Mouse (Mus musculus) adrenal gland, postnatal 14 days (tissue): ENCODE measurements around the gene 2900026A02Rik. TPM values are rescaled to one million over a fixed set of nuclear protein-coding genes. Genes with fewer than 3 reads are reported as not detected.

Experiments
- DNase-seq: peaks from one replicate; pipeline ENCODE4 v3.0.0; 2021; ENCODE audit warnings: mixed read lengths
- total RNA-seq: library from RNA; stranded (reverse); gene quantifications from 2 replicates; pipeline ENCODE4 v1.2.3, GENCODE M21; 2021

The 2900026A02Rik gene
- total RNA-seq, 1 experiment from 2014 or later, result 18.2 TPM

DNA sequence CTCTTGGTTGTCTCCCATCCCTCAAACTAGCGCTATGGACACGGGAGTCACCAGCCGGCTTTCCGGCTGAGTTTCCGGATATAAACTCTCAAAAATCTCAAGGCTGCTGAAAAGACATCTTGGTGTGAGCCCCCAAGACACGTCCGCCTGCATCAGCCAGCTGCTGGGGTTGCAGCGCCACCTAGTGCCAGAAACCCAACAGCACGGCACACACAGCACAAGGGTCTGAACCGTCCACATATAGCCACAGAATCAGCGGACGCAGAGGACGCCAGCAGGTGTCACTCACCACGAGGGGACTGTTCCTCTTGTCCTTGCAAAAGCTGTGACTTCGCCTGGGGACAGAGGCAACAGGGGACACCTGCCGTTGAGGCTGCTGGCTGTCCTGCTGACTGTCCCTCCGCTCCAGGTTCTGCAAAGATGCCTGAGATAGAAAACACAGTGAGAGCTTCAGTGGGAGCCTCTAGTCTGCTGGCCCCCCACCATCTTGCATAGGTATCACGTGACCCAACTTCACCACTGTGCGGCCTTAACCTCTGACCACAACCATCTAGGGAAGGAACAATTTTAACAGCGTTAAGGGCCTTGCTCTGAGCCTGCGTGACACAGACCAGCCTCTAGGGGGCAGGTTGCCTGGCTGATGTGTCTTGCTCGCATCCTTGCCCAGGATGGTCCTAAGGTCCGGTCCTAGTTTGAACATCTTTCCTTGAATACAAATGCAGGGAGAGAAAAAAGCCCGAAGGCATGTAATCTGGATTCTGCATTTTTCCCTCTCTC lies 45.9 kb downstream of the 2900026A02Rik start:
- no peak for DNase-seq

DNA sequence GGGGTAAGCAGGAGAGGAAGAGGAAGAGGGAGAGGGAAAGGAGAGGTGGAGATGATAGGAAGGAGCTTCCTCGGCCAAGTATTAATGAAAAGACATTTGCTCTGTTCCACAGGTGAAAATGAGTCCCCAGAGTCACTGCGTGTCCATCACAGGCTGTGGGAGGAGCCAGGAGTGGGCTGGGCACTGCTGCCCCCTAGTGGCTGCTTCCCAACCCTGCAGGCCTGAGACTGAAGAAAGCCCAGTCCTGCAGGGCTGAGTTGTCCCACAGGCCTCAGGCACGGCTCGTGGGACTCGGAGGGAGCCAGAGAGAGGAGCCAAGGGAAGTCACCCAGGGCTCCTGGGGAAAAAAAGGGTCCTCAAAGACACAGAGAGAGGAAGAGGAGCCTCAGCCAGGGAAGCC lies 47.7 kb downstream of the 2900026A02Rik start:
- DNase-seq, result peak; percentile 85

DNA sequence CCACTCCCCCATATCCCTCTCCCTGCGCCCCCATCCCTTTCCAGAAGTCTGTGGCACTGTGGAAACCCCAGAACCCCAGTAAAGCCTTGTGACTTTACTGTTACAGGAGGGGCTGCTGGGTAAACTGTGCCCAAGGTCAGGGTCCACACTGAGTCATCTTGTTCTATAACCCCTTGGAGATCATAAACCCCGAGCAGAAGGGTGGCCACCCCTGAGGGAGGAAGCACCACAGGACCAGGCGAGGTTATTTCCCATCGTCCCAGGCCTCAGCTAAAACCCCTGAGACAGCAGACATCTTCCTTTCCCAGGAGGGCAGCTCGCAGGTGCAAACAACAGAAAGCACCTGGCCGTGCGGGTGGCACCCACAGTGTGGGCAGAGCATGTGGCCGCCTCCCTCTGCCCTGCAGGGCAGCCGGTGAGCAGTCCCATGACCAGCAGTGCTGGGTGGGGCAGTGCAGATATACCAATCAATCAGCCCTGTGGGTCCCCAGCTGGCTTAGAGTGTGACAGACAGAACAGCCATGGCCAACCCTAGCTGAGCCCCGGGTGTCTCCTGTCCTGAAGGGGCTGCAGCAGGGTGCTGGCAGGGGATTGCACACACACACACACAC lies 49.0 kb downstream of the 2900026A02Rik start:
- DNase-seq, result no peak

DNA sequence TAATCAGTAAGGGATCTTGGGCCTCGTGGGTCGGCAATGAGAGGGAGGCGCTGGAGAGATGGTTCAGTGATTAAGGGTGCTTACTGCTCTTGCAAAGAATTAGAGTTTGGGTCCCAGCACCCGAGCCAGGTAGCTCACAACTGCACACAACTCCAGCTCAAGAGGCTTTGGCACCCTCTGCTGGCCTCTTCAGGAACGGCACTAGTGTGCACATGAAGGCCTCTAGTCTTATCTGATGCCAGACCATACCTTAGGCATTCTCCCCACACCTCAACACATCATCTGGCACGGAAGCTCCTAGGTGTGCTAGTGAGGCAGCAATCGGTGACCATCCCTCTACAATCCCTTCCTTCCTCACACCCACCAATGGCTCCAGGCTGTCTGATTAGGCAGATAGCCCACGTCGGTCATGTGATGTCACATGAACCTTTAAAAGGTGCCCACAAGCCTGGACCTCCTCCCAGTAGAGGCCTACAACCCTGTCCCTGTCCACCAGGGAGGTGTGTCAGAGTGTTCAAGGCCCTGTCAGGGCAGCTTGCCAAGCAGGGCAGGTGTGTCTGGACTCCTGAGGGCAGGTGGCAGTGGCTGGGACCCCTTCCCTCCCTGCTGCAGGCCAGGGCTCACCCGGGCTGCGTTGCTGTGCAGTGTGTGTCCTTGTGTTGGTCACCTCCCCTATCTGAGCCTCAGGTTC lies 50.8 kb downstream of the 2900026A02Rik start:
- DNase-seq, result no peak

DNA sequence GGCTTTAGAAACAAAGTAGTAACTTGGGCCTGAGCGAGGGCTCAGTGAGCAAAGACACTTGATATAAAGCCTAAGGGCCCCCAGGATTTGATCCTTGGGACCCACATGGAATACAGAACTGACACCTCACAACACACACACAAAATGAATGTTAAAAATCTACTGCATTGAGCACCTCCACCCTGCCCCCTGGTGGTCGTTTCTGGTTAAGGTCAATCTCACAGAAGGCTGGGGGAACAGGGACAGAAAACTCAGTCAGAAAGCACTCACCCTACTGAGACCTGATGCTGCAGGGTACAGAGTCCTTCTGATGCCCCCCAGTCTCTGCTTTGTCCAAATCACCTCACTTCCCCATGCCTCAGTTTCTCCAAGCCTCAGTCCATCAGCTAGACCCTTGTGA lies 53.3 kb downstream of the 2900026A02Rik start:
- peak; percentile 76 for DNase-seq

DNA sequence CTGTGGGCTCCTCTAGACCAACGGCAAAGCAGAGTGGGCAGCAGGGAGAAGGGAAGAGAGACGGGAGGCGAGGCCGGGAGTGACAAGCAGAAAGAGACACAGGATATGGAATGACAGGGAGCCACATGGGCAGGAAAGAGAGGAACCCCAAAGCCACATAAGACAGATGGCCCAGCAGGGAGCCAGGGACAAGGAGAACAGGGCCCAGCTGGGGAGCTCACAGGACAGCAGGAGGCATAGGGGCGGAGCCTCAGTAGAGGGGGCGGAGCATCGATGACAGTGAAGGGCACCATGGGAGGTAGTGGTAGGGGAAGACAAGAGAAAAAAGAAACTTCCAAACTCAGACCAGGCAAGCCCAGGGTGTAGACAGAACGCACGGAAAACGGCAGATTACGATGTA lies 55.6 kb downstream of the 2900026A02Rik start:
- DNase-seq, result peak; percentile 73

DNA sequence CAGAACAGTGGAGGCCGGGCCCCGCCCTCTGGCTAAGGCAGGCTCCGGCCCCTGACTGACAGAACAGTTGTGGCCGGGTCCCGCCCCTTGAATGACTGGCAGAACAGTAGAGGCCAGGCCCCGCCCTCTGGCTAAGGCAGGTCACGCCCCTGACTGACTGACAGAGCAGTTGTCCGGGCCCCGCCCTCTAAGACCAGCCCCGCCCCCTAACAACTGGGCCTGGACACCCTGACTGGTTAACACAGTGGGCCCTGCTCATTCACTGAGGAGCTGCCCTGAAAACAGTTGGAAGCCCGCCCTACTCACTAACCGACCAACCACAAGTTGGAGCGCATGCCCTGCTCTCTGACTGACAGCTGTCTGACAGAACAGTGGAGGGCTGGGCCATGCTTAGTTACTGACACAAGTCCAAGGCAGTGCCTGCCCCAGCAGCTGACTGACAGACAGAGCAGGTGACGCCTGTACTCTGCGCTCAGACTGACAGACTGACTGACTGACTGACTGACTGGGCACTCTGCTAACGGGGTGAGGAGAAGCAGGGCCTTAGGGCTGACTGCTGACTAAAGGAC lies 56.1 kb downstream of the 2900026A02Rik start:
- DNase-seq, result peak; percentile 95

DNA sequence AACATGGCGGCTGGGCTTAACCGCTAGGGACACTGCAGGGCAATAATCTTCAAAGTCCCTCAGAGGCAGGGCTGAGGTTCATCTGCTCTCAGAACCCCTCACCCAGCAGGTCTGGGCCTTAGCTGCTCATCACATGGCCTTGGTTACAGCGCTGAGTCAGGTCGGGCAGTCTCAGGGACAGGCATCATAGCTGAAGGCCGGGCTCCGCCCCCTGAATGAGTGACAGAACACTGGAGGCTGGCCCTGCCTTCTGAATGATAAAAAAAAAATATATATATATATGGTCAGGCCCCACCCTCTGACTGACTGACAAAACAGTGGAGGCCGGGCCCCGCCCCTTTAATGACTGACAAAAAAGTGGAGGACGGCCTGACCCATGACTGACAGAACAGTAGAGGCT lies 56.6 kb downstream of the 2900026A02Rik start:
- peak; percentile 89 for DNase-seq

DNA sequence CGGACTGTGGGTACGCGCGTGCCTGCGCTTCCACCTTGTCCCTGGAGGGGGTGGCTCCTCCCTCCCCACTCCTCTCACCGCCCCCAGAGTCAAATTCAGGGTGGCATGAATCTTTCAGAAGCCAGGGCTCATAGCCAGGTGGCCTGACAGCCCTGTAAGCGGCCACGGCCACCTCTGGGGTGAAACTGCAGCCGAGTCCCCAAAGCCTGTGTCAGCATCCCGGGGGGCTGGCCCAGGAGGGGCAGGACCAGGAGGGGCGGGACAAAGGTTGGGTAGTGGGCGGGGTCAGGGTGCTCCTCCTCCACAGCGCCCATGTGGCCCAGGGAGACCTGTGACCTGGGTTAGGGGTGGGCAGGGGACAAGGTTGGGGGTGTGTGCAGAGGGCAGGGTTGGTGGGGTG lies 57.9 kb downstream of the 2900026A02Rik start:
- DNase-seq, result peak; percentile 83

DNA sequence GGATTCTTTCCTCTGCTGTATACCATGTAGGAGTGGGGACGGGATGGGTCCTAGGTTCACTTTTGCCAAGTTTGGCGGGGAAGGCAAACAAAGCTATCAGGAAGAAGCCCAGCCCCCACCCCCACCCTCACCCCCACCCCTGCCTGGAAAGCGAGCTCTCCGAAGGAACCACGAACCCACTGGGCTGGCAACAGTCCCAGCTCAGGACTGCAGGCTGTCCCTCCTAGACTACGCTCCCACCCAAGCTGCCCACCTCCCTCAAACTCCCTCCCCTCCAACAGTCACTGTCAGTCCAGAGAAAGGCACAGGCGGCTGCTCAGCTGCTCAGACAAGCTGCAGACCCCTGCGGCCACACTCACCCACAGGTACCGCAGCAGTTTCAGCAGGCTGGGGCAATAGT lies 58.3 kb downstream of the 2900026A02Rik start:
- DNase-seq, result no peak

DNA sequence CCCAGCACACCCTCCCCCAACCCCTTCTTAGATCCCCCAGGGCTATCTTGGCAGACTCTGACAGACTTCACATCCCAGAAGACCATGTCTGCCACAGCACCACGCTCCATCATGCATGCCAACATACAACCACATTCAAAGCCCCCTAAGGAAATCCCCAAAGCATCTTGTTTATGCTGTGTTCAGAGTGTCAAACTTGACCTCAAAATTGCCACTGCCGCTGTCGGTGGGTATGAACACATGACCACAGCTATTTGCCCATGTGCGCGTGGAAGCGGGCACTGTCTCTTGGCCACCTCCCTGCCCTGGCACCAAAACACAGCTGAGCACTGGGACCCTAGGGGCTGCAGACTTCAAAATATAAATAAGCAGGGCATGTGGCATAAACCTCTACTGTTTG lies 59.5 kb downstream of the 2900026A02Rik start:
- no peak for DNase-seq

DNA sequence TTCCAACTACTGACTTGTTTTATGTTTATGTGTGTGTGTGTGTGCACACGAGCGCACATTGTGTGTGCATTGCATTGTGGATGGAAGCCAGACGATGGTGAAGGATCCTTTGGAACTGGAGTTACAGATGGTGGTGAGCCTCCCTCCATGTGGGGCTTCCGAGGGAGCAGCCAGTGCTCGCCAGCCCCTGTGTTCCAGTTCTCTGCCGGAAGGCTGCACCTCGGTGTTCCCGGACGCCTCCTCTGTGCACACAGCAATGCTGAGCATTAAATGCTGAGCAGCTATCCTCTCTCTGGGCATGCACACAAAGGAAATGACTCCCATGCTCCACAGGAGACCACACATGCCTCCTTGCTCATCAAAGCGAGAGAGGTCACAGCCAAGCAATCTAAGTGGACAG lies 60.7 kb downstream of the 2900026A02Rik start:
- no peak for DNase-seq

DNA sequence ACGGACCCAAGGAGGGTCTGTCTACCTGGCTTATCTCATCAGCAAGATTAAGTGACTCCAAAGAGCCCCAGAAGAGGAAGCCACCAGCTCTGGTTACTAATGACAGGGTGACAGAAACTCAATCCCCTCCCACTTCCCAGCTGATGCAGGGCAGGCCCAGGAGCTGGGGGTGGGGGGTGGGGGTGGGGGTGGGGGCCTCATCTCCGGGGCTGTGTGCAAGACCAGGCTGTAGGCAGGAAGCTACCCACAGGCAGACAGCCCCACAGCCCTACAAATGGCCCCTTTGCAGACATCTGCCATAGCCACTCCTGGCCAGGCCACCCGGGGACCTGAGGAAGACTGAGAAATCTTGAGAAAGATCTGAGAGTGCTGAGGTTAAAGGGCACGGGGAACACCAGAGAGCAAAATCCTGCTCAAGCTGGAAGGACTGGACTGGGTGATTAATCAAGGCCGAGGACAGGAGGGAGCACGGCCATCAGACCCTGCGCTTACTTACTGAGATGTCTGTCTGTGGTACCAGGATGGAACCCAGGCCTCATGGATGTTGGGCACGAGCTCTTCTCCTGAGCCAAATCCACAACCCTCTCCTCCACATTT lies 62.2 kb downstream of the 2900026A02Rik start:
- DNase-seq, result no peak

DNA sequence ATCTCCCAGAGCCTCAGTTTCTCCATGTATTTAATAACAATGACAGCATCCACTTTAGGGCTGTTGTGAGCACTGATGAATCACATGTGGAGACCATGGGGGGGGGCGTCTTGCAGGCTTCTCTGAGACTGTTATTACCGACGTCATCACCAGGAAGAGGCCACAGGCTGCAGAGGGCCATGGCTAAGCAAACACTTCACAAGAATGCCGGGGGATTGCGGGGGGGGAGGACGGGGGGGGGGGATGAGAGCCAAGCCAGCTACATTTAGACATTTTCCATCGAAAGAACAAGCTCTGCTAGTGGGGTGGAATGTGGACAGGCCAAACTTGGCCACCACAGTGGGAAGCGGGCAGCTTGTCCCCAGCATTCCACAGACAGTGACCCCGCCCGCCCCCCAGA lies 63.4 kb downstream of the 2900026A02Rik start:
- no peak for DNase-seq

DNA sequence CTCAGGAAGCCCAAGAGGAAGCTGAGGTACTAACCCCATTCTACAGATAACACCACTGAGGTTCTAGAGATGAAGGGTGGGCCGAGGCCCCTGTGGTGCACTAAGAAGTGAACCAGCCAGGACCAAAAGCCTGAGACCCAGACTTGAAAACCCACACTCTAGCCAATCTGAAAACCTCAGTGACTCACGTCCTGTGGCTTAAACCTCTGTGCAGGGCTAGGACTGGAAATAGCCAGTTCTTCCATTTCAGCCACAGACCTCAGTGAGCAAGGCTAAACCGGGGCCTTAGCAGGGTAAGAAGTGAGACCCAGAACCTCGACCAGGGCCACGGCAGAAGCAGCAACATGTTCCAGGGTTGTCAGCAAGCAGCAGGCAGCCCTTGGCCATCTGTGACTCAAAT lies 64.0 kb downstream of the 2900026A02Rik start:
- DNase-seq, result no peak

DNA sequence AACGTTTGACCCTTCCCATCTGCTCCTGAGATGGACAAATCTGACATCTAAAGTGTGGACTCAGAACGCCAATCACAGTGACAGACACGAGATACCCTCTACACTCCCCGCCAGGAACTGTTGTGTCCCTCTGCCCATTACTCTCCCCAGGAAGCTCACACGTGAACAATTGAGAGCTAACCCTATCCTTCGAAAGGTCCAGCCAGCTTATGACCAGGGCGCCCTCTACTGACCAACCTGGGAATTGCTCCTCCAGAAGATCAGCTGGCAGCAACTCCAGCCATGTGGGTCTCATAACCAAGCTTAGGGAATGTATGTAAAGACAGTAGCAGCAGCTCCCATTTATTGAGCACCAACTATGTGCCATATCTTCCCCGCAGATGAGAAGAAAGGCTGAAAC lies 65.9 kb downstream of the 2900026A02Rik start:
- peak; percentile 88 for DNase-seq

DNA sequence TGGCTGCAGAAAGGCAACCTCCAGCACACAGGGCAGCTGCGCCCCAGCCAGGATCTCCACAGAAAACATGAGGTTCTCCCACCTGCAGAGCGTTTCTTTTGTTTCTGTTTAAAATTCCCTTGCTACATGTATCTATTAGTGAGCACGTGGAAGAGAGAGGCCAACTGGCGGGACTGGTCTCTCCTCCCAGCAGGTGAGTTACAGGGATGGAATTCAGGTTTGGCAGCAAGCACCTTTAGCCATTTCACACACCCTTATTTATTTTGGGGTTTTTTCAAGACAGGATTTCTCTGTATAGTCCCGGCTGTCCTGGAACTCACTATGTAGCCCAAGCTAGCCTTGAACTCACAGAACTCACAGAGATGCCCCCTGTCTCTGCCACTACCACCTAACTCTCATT lies 66.6 kb downstream of the 2900026A02Rik start:
- no peak for DNase-seq

DNA sequence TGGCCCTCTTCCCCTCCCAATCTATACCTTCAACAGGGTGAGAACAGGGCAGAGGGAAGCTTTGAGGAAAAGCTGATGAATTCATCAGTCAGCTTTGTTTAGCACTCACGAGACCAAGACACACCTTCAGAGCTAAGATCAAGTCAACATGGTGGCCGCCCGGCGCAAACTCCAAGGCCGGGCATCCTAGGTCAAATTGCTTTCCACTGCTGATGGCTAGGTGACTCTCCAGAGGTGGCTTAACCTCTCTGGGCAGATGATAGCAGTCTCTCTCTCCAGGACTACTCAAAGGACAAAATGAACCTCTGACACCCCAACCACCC lies 67.6 kb downstream of the 2900026A02Rik start:
- DNase-seq, result no peak

DNA sequence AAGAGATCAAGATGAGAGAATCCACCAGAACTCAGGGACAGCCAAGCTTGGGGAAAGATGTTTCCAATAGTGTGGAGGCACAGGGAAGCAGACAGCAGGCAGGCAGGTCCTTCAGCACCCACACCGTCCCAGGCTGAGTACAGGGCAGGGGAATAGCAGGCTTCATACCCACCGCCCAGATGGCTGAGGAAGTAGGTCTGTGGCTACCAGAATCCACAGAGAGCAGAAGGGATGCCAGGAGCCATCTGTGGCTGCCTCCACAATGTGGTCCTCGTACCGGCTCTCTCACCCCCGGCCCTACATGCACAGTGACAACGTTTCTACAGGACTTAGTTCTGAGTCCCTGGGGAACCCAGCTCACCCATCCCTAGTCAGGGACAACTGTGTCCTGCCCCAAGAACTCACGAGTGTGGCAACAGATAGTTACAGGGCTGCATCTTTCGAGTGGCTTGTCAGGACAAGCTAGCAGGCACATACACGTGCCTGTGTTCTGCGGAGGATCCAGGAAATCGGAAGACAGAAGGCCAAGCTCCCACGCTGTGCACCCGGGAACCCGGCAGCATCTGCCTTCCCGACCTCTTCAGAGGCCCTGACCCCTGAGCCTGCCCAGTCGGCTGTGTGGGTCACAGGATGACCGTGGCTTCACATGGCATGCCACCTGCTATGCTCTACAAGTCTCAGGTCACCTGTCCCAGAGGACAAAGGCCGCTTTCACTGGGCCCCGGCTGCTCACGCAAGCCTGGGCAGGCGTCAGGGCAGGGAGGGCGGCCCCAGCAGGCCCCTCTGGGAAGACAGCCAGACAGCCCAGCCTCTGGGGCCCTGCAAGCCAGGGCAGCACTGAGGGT lies 68.2 kb downstream of the 2900026A02Rik start:
- DNase-seq, result no peak

DNA sequence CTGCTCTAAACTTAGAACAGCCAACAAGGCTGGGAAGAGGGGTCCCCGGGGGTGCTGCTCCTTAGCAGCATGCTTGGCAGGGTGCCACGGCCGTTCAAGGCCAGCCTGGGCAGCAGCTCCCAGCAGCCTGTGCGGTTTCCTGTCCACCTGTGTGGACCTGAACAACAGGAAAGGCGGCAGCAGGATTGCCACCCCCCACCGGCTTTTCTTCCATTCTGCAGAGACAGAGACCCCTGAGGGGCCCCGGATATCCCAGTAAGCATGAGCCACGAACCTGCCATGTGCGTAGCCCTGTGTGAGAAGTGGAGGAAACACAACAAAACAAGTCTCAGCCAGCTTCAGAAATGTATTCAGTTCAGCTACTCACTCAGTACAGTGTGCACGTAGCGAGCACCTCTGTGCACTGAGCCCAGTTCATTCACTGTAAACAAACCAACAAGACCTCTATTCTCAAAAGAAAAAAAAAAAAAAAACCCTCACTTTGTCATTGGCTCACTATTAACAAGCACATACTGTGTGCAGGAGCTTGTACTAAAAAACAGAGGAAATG lies 69.4 kb downstream of the 2900026A02Rik start:
- peak; percentile 77 for DNase-seq

DNA sequence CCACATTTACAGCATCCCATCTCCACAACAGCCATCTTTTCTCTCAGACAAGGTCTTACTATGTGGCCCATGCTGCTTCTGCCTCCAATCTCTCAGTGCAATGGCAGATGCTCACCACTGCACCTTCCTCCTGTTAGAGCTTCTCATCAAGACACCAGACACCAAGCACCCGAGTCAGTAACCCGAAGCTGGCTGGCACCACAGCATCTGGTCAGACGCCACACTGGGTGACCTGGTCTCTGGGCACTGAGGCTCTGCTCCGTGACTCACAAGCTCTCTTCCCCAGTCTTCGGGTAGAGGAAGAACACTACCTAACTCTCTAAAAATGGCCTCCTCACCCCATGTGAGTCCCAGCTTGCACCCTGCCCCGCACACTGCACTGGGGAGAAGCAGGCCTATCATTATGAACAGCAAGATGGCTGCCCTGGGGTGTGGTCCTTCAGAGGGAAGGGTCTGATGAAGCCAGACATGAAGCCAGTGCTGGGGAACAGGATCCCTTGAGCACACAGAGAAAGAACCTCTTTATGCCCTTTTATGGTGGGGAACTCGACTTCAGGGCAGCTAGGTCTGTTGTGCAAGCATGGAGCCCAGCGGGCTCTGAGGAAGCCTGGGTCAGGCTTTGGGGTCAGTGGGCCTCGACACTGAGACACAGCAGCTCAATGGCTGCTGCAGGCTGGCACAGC lies 70.0 kb downstream of the 2900026A02Rik start:
- DNase-seq, result no peak
